12 mouse cellular contexts compared by ENCODE assay signal in the genomic region with DNA sequence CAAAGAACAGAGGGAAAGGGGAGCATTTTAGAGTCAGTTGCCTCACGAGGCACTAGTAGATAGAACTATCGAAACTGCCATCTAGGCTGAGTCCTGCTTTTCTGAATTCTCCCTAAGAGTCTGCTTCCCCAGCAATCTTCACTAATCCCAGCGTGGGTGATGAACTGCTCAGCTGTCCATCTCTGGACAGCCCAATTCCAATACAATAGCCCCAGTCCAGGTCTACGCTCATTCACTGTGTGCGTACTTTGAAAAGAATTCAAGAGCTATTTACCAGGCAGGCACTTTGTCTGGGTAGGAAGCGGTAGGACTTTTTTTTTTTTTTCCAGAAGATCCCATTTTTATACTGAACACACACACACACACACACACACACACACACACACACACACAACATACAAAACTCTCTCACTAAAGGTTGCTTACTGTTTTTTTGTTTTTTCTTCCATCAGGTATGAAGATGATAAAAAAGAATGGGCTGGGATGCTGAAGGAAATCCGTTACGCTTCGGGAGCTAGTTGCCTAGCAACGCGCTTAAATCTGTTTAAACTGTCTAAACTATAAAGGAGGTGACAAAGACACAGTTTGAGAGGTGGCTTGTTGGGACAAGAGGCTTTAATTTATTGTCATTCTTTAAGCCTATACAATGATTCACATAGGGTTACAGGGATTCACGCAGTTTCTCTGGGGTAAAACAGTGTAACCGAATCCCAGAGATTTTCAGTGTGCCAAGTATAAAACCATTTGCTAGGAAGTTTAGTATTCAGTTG. TPM values are rescaled to one million over a fixed set of nuclear protein-coding genes. Genes with fewer than 3 reads are reported as not detected.
DNase-seq lines count a peak whose midpoint lies in the region; ATAC-seq and TF ChIP-seq lines count a peak whose summit lies in the region.
"Had no signal": no experiment of that assay in that cellular context is flagged by ENCODE, and none has a peak within 500 bp of the region (broad histone marks: within the 10 kb centered on the region; RNA-seq: fewer than 3 reads in every experiment).

No protein-coding gene starts in this region.

- DNase-seq in R1 (ENCODE audit: low read depth, low spot score): peak; percentile 53
- DNase-seq in embryo, embryonic 10.5 days (ENCODE audit: low spot score): peak; percentile 76
- DNase-seq in midbrain, postnatal 0 days (ENCODE audit: low spot score): peak; percentile 42
- DNase-seq in cerebellum, adult 9-11 months: no peak
- no peak for DNase-seq in ovary, adult 18-20 months (ENCODE audit: low spot score)
- no peak for DNase-seq in kidney, postnatal 25 days
- DNase-seq: kidney, adult 9 months; lung, postnatal 36 days had no signal

- no peak for TF ChIP-seq CTCF in midbrain, postnatal 0 days (IDR thresholded peaks at IDR 0.05)

- peaks cover 17% of the 10 kb centered on the region; the same call in 1 of the 2 replicates for H3K36me3 ChIP-seq in hindbrain, embryonic 12.5 days
- H3K36me3 ChIP-seq in midbrain, postnatal 0 days (ENCODE audit: insufficient read depth, low read length): peaks cover 8% of the 10 kb centered on the region; the same call in 1 of the 2 replicates

- H3K4me1 ChIP-seq in hindbrain, embryonic 12.5 days: peaks cover 8% of the 10 kb centered on the region
- H3K4me1 ChIP-seq in midbrain, postnatal 0 days (ENCODE audit: insufficient read depth, low read length): peaks cover 5% of the 10 kb centered on the region; the same call in 1 of the 2 replicates
- H3K4me1 ChIP-seq: embryonic facial prominence, embryonic 13.5 days; heart, embryonic 15.5 days had no signal

- ATAC-seq in hindbrain, embryonic 12.5 days (ENCODE audit: low FRiP score): no peak
- ATAC-seq in midbrain, postnatal 0 days (ENCODE audit: low FRiP score): no peak

- no peak overlapping the region for H3K4me3 ChIP-seq in hindbrain, embryonic 12.5 days
- peak overlapping the region; percentile 17; the same call in 1 of the 2 replicates for H3K4me3 ChIP-seq in midbrain, postnatal 0 days (ENCODE audit: low read depth, low read length)
- H3K4me3 ChIP-seq: embryonic facial prominence, embryonic 13.5 days; heart, embryonic 15.5 days had no signal

- H3K9me3 ChIP-seq in hindbrain, embryonic 12.5 days (replicated peaks): no peaks in the 10 kb centered on the region
- H3K9me3 ChIP-seq in midbrain, postnatal 0 days (ENCODE audit: low read length): no peaks in the 10 kb centered on the region
- H3K9me3 ChIP-seq: embryonic facial prominence, embryonic 13.5 days; heart, embryonic 15.5 days had no signal

- H3K4me2 ChIP-seq in hindbrain, embryonic 12.5 days (replicated peaks): peak overlapping the region; percentile 17; the same call in 1 of the 2 replicates
- peak overlapping the region; percentile 39 for H3K4me2 ChIP-seq in midbrain, postnatal 0 days (ENCODE audit: low read depth, low read length, poor library complexity, severe bottlenecking)
- H3K4me2 ChIP-seq: embryonic facial prominence, embryonic 13.5 days; heart, embryonic 15.5 days; liver, embryonic 11.5 days had no signal

- H3K27ac ChIP-seq in hindbrain, embryonic 12.5 days: 0 out of 2 replicates have a peak overlapping the region, but pooled peaks have one; percentile 17
- no peak overlapping the region for H3K27ac ChIP-seq in midbrain, postnatal 0 days (ENCODE audit: low read depth, low read length)
- H3K27ac ChIP-seq: embryonic facial prominence, embryonic 13.5 days; heart, embryonic 15.5 days had no signal

- H3K27me3 ChIP-seq in hindbrain, embryonic 12.5 days: no peaks in the 10 kb centered on the region
- H3K27me3 ChIP-seq in midbrain, postnatal 0 days (ENCODE audit: insufficient read depth, low read length): no peaks in the 10 kb centered on the region
- H3K27me3 ChIP-seq: embryonic facial prominence, embryonic 13.5 days; heart, embryonic 15.5 days had no signal

- H3K9ac ChIP-seq in hindbrain, embryonic 12.5 days: no peak overlapping the region
- H3K9ac ChIP-seq in midbrain, postnatal 0 days (replicated peaks; ENCODE audit: low read length, poor library complexity, severe bottlenecking): no peak overlapping the region
- H3K9ac ChIP-seq: embryonic facial prominence, embryonic 13.5 days; heart, embryonic 15.5 days had no signal

- WGBS in hindbrain, embryonic 12.5 days: 36% methylated on average over 13 of the region's 13 CpGs
- 13% methylated on average over 13 of the region's 13 CpGs for WGBS in midbrain, postnatal 0 days

RNA-seq across cellular contexts. Expression of a gene that starts 13.3 kb away (rescaled TPM):
- 1.5 and 4.2 TPM in 2 replicates for polyA plus RNA-seq in hindbrain, embryonic 12.5 days (2016; fragmentation: Nextera tagmentation; extraction: Ambion mirVana)
- total RNA-seq in midbrain, postnatal 0 days (2014; rRNA removed): not detected in 2 replicates
- 0.11 TPM in 1 of 2 replicates, not detected in the other for polyA plus RNA-seq in midbrain, postnatal 0 days (2015; fragmentation: Nextera tagmentation; extraction: Ambion mirVana)

RNA-seq across cellular contexts. Expression of a gene that starts 30.1 kb away (rescaled TPM):
- polyA plus RNA-seq in hindbrain, embryonic 12.5 days (2016; fragmentation: Nextera tagmentation; extraction: Ambion mirVana): 15.6 and 16.1 TPM in 2 replicates
- total RNA-seq in midbrain, postnatal 0 days (2014; rRNA removed): 22.6 and 25.0 TPM in 2 replicates
- polyA plus RNA-seq in midbrain, postnatal 0 days (2015; fragmentation: Nextera tagmentation; extraction: Ambion mirVana): 12.6 and 13.8 TPM in 2 replicates

RNA-seq across cellular contexts. Expression of a gene that starts 36.2 kb away (rescaled TPM):
- polyA plus RNA-seq in hindbrain, embryonic 12.5 days (2016; fragmentation: Nextera tagmentation; extraction: Ambion mirVana): 19.6 and 26.3 TPM in 2 replicates
- 17.2 and 25.3 TPM in 2 replicates for total RNA-seq in midbrain, postnatal 0 days (2014; rRNA removed)
- 27.3 and 28.4 TPM in 2 replicates for polyA plus RNA-seq in midbrain, postnatal 0 days (2015; fragmentation: Nextera tagmentation; extraction: Ambion mirVana)

RNA-seq across cellular contexts. Expression of a gene that starts 39.1 kb away (rescaled TPM):
- 140 and 174 TPM in 2 replicates for polyA plus RNA-seq in hindbrain, embryonic 12.5 days (2016; fragmentation: Nextera tagmentation; extraction: Ambion mirVana)
- 13.6 and 20.7 TPM in 2 replicates for total RNA-seq in midbrain, postnatal 0 days (2014; rRNA removed)
- polyA plus RNA-seq in midbrain, postnatal 0 days (2015; fragmentation: Nextera tagmentation; extraction: Ambion mirVana): 119 and 140 TPM in 2 replicates

Comparison
In these comparisons a context has a peak if more than half of its experiments do, and no peak if none do; other contexts are left out.
1. DNase-seq: peak in R1 (single experiment), embryo, embryonic 10.5 days (single experiment) and midbrain, postnatal 0 days (single experiment); none in cerebellum, adult 9-11 months (single experiment), ovary, adult 18-20 months (single experiment) and kidney, postnatal 25 days (0 of 2).